Mouse (Mus musculus) embryonic facial prominence, embryonic 12.5 days (tissue): ENCODE measurements around the gene Pam. TPM values are rescaled to one million over a fixed set of nuclear protein-coding genes. Genes with fewer than 3 reads are reported as not detected.

Experiments
- ATAC-seq: fragments of 200-750 bp; cut with Nextera tagmentation; 2 replicates; pipeline ENCODE4 v1.8.0; 2017; ENCODE audit not compliant: insufficient number of reproducible peaks, insufficient read depth, low FRiP score, low TSS enrichment
- H3K27ac ChIP-seq: fragments of 300-500 bp; sonication (generic); 2 replicates; pipeline ENCODE4 v1.5.1; 2016; ENCODE audit warnings: mild to moderate bottlenecking
- H3K27me3 ChIP-seq: fragments of 300-500 bp; sonication (generic); 2 replicates; pipeline ENCODE4 v1.6.1; 2016; ENCODE audit warnings: mild to moderate bottlenecking, moderate library complexity
- H3K36me3 ChIP-seq: fragments of 300-500 bp; sonication (generic); 2 replicates; pipeline ENCODE4 v1.6.1; 2016; ENCODE audit warnings: mild to moderate bottlenecking
- H3K4me1 ChIP-seq: fragments of 300-500 bp; sonication (generic); 2 replicates; pipeline ENCODE4 v1.6.1; 2016
- H3K4me2 ChIP-seq: fragments of 300-500 bp; sonication (generic); replicated peaks from 2 replicates; pipeline ENCODE4 v1.6.1; 2016; ENCODE audit warnings: mild to moderate bottlenecking, moderate library complexity
- H3K4me3 ChIP-seq: fragments of 300-500 bp; sonication (generic); 2 replicates; pipeline ENCODE4 v1.5.1; 2016; ENCODE audit warnings: mild to moderate bottlenecking
- H3K9ac ChIP-seq: fragments of 300-500 bp; sonication (generic); 2 replicates; pipeline ENCODE4 v1.6.1; 2016; ENCODE audit warnings: mild to moderate bottlenecking, moderate library complexity
- H3K9me3 ChIP-seq: fragments of 300-500 bp; sonication (generic); 2 replicates; pipeline ENCODE4 v1.6.1; 2016; ENCODE audit warnings: mild to moderate bottlenecking, moderate library complexity
- WGBS: fragments of 180-500 bp; shearing (Covaris S2); methylation state at CpG from one replicate; pipeline ENCODE4 v1.1.7; 2016; 5-methylcytosine and 5-hydroxymethylcytosine counted together
- polyA plus RNA-seq: library from polyadenylated mRNA; unstranded; fragments of >200 nt; fragmentation: Nextera tagmentation; extraction: Ambion mirVana; gene quantifications from 2 replicates; pipeline ENCODE4 v1.2.1, GENCODE M21; 2016

The Pam gene
- polyA plus RNA-seq, 1 experiment from 2014 or later, result 35.6 TPM

- WGBS, result 93% methylated on average over 11 of the region's 11 CpGs
These were observed 2.7 kb upstream of the Pam start for GRCm38 (mm10) chr1:98097957-98098729.

DNA sequence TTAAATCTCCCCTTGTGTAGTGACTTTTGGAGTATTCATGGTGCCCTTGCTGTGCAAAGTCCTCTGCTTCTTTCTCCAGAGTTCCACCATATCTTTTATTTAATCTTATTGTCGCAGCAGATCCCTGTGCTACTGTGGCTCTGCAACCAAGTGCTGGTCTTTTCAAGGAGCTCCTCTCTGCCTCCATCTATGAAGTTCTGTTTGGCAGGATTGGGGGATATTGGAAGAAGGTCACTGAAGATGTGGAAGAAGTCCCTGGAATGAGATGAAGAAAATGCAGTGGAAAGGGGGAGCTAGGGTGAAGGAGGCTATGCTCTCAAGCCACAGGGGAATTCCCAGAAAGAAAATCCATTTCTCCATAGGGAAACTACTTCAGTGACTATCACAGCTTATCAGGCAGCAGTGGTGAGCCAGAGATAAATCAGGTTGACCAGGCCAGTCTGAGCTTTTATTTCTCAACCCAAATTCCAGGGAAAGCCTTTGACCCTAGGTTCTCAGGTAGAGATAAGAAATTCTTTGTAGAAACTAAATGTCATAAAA, 1.0 kb upstream of the Pam start:
- H3K9ac ChIP-seq, result no peak overlapping the region
- no peaks in the 10 kb centered on the region for H3K36me3 ChIP-seq
- no peak for ATAC-seq
- WGBS, result 59% methylated on average over 1 of the region's 1 CpGs
- no peak overlapping the region for H3K27ac ChIP-seq
- H3K4me3 ChIP-seq, result no peak overlapping the region; the same call in 1 of the 2 replicates
- peaks cover 4% of the 10 kb centered on the region; the same call in 1 of the 2 replicates for H3K4me1 ChIP-seq
- no peaks in the 10 kb centered on the region for H3K27me3 ChIP-seq
- no peaks in the 10 kb centered on the region for H3K9me3 ChIP-seq
- H3K4me2 ChIP-seq, result no peak overlapping the region

More at GRCm38 (mm10) chr1:98097957-98098729, 2.7 kb upstream of the Pam start:
- no peak overlapping the region for H3K4me3 ChIP-seq
- peaks cover 4% of the 10 kb centered on the region; the same call in 1 of the 2 replicates for H3K4me1 ChIP-seq
- H3K9ac ChIP-seq, result no peak overlapping the region
- no peak overlapping the region for H3K4me2 ChIP-seq
- H3K36me3 ChIP-seq, result no peaks in the 10 kb centered on the region
- no peaks in the 10 kb centered on the region for H3K9me3 ChIP-seq
- H3K27me3 ChIP-seq, result no peaks in the 10 kb centered on the region
- H3K27ac ChIP-seq, result no peak overlapping the region
- no peak for ATAC-seq

DNA sequence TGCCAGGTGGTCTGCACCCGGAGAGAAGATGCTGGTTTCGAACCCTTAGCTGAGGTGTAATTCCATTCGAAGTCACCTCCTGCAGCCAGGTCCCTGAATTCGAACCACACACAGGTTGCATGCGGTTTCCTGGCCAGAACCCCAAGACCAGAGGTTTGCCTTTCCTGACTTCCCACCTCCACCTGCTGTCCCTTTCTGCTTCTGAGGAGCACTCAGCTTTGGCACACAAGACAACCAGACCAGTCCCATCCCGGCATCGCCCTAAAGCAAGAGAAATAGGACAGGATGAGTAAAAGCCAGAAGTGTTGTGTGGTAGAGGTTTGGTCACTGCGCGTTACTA, 515 bp upstream of the Pam start:
- peaks cover 4% of the 10 kb centered on the region; the same call in 1 of the 2 replicates for H3K4me1 ChIP-seq
- WGBS, result 31% methylated on average over 9 of the region's 9 CpGs
- H3K36me3 ChIP-seq, result no peaks in the 10 kb centered on the region
- H3K4me3 ChIP-seq, result peak overlapping the region; percentile 71
- ATAC-seq, result peak; percentile 11; the same call in 1 of the 2 replicates
- H3K27ac ChIP-seq, result 0 out of 2 replicates have a peak overlapping the region, but pooled peaks have one; percentile 74
- H3K9ac ChIP-seq, result peak overlapping the region; percentile 69
- no peaks in the 10 kb centered on the region for H3K27me3 ChIP-seq
- no peaks in the 10 kb centered on the region for H3K9me3 ChIP-seq
- peak overlapping the region; percentile 75 for H3K4me2 ChIP-seq

DNA sequence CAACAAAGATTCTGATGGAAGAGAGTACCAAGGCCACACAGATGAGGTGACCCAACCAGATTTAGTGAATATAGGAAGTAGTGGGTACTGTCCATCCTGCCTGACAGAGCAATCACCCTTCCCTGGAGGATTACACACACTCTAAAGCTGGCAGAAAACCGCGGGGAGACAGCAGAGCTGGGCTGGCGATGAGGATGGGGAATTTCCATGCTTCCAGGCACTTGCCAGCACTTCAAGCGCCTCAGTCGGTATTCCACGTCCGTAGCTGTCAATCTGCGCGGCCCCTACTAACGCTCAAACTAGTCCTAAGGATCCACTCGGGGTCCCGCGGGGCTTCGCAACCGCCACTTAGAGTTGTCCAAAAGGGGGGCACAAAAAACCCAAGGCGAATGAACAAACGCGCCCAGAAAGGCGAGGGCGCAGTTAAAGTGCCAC, 618 bp downstream of the Pam start:
- H3K27me3 ChIP-seq, result no peaks in the 10 kb centered on the region
- no peaks in the 10 kb centered on the region for H3K9me3 ChIP-seq
- H3K36me3 ChIP-seq, result no peaks in the 10 kb centered on the region
- H3K4me1 ChIP-seq, result peaks cover 4% of the 10 kb centered on the region; the same call in 1 of the 2 replicates
- H3K4me3 ChIP-seq, result peak overlapping the region; percentile 71
- peak overlapping the region; percentile 74 for H3K27ac ChIP-seq
- 0% methylated on average over 20 of the region's 20 CpGs for WGBS
- H3K4me2 ChIP-seq, result peak overlapping the region; percentile 75
- no peak; the same call in 1 of the 2 replicates for ATAC-seq
- H3K9ac ChIP-seq, result peak overlapping the region; percentile 69

GRCm38 (mm10) chr1:98089336-98089975, 6.0 kb downstream of the Pam start:
- Histone ChIP-seq H3K27ac (no peak overlapping the region), H3K4me1 (peaks cover under 1% of the 10 kb centered on the region; the same call in 1 of the 2 replicates), H3K36me3 (no peaks in the 10 kb centered on the region), H3K9ac (no peak overlapping the region), H3K4me3 (no peak overlapping the region), H3K4me2 (no peak overlapping the region), H3K27me3 (no peaks in the 10 kb centered on the region), H3K9me3 (no peaks in the 10 kb centered on the region)
- no peak for ATAC-seq
- WGBS, result 86% methylated on average over 5 of the region's 5 CpGs

DNA sequence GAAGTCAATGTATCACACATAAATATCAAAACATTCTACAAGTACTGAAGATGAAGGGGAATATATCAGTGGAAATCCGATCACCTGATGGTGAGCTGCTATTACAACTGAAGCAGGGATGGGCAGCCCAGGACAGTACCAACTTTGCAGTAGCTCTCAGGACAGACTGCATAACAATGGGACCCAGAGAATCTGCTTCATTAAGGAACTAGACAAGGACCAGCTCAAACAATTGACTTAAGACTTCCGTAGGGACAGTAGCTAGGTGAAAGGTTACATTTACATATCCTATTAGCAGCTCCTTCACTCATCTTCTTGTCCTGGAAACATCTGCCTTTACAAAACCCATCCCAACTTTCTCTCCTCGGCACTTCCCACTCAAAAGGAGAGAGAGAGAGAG, 9.0 kb downstream of the Pam start:
- Histone ChIP-seq H3K27ac (no peak overlapping the region), H3K4me3 (no peak overlapping the region), H3K9me3 (no peaks in the 10 kb centered on the region), H3K36me3 (no peaks in the 10 kb centered on the region), H3K4me2 (no peak overlapping the region), H3K27me3 (no peaks in the 10 kb centered on the region), H3K9ac (no peak overlapping the region), H3K4me1 (no peaks in the 10 kb centered on the region)
- ATAC-seq, result no peak
- WGBS, result 46% methylated on average over 3 of the region's 3 CpGs

- H3K9me3 ChIP-seq, result no peaks in the 10 kb centered on the region
- H3K27ac ChIP-seq, result no peak overlapping the region
- WGBS, result 71% methylated on average over 13 of the region's 13 CpGs
- no peak for ATAC-seq
- H3K4me3 ChIP-seq, result no peak overlapping the region
- H3K36me3 ChIP-seq, result no peaks in the 10 kb centered on the region
- H3K4me1 ChIP-seq, result no peaks in the 10 kb centered on the region
- H3K27me3 ChIP-seq, result no peaks in the 10 kb centered on the region
- H3K4me2 ChIP-seq, result no peak overlapping the region
- no peak overlapping the region for H3K9ac ChIP-seq
These were observed 10.7 kb downstream of the Pam start for GRCm38 (mm10) chr1:98084596-98085274.

DNA sequence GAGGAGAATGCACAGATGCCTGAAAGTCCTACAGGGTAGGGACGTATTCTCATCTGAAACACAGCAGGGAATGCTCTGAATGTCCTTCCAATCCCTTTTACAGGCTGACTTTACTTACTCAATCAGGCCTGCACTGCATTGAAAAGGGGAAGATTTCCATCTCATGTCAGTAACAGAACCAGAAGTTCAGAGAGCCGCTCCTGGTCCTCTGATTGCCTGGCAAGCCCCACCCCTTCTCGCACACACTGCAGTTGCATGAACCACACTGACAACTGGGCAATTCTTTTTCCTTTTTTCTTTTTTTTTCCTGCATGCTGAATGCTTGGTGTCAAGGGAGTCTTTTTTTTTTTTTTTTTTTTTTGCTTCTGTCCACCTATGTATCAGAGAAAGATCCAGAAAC, 11.9 kb downstream of the Pam start:
- no peaks in the 10 kb centered on the region for H3K4me1 ChIP-seq
- no peaks in the 10 kb centered on the region for H3K36me3 ChIP-seq
- WGBS, result 70% methylated on average over 3 of the region's 3 CpGs
- ATAC-seq, result no peak
- H3K4me2 ChIP-seq, result no peak overlapping the region
- no peaks in the 10 kb centered on the region for H3K9me3 ChIP-seq
- H3K9ac ChIP-seq, result no peak overlapping the region
- H3K4me3 ChIP-seq, result no peak overlapping the region
- no peak overlapping the region for H3K27ac ChIP-seq
- no peaks in the 10 kb centered on the region for H3K27me3 ChIP-seq

GRCm38 (mm10) chr1:98082988-98083387, 12.5 kb downstream of the Pam start:
- Histone ChIP-seq H3K9ac (no peak overlapping the region), H3K9me3 (no peaks in the 10 kb centered on the region), H3K4me2 (no peak overlapping the region), H3K4me1 (no peaks in the 10 kb centered on the region), H3K27ac (no peak overlapping the region), H3K27me3 (no peaks in the 10 kb centered on the region), H3K4me3 (no peak overlapping the region), H3K36me3 (no peaks in the 10 kb centered on the region)
- 44% methylated on average over 6 of the region's 6 CpGs for WGBS
- ATAC-seq, result peak; percentile 52; the same call in 1 of the 2 replicates

DNA sequence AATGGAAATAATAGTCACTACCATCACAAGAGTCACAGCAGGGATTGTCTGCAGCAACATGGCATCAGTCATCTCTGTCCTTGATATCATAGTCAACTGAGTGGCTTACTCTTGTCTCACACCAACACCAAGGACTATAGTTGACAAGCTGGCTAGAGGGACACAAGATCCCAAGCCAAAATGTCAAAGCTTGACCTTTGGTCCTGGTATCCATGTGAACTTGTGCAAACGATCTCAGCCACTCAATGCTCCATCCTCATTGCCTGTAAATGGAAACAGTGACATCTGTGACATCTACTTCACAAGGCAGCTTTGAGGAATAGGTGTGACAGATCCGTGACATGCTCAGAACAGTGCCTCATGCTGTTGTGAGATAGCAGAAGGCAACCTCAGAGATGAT, 15.0 kb downstream of the Pam start:
- H3K4me1 ChIP-seq, result no peaks in the 10 kb centered on the region
- no peak overlapping the region for H3K27ac ChIP-seq
- no peak for ATAC-seq
- no peak overlapping the region for H3K4me2 ChIP-seq
- no peak overlapping the region for H3K4me3 ChIP-seq
- no peaks in the 10 kb centered on the region for H3K36me3 ChIP-seq
- WGBS, result 58% methylated on average over 2 of the region's 2 CpGs
- no peaks in the 10 kb centered on the region for H3K27me3 ChIP-seq
- no peaks in the 10 kb centered on the region for H3K9me3 ChIP-seq
- no peak overlapping the region for H3K9ac ChIP-seq

DNA sequence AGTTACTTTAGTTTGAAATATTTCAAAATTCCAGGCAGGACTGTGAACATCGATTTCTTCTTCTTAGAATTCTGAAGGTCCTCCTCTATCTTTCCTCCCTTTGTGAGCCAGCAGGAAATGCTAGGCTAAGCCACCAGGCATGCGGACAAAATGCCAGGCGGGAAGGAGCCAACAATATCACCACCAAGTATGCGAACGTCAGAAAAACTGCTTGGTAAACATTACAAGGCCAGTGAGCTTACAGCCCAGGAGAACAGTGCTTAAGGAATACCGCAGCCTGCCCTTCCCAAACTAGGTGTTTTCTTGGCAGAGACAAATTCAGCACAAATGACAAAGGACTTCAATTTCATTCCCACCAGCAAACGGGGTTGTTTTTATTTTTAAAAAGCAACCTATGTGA, 15.8 kb downstream of the Pam start:
- Histone ChIP-seq H3K9ac (no peak overlapping the region), H3K27me3 (no peaks in the 10 kb centered on the region), H3K36me3 (no peaks in the 10 kb centered on the region), H3K4me1 (no peaks in the 10 kb centered on the region), H3K27ac (no peak overlapping the region), H3K4me3 (no peak overlapping the region), H3K9me3 (no peaks in the 10 kb centered on the region), H3K4me2 (no peak overlapping the region)
- no peak for ATAC-seq
- WGBS, result 75% methylated on average over 7 of the region's 7 CpGs
